Mouse (Mus musculus) A20 (cell line): ENCODE data around the gene Gm20920.
"Not testable (repeated sequence)": the region's sequence is repeated elsewhere in the genome, so short reads cannot be mapped to it uniquely, and the experiment has no call there.

ENCODE experiments used
- DNase-seq: peaks from one replicate; pipeline ENCODE4 v3.0.0-alpha.2; 2011; ENCODE audit warnings: low read depth, low spot score

Gm20920 gene

DNA sequence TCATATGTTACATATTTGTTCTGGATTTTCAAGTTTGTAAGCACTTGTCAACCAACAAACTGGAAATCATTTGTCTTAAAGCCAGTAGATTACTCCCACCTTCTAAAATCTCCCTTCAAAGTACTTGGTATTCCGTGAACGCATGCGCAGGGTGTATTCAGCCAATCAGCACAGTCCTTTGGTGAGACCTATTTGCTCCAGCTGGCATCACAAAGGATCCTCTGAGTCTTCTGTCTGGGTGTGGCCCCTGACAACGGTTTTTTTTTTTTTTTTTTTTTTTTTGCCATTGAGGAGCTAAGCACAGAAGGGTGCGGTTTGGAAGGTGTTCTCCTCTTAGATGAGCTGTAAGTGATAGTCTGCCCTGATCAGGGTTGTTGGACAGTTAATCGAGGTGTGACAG is at the start of gene Gm20920:
Gene Gm20920, plus strand, starts transcription at position 301 of the 400 bp plus-strand sequence.
- DNase-seq = not testable (repeated sequence)
